Mouse (Mus musculus): Measurements from ENCODE around the gene Fam57b. TPM values are rescaled to one million over a fixed set of nuclear protein-coding genes. Genes with fewer than 3 reads are reported as not detected.

Fam57b gene
- total RNA-seq, 4 experiments from 2014 or later = 58.1 to 63.4 (median 59.6) TPM

DNA sequence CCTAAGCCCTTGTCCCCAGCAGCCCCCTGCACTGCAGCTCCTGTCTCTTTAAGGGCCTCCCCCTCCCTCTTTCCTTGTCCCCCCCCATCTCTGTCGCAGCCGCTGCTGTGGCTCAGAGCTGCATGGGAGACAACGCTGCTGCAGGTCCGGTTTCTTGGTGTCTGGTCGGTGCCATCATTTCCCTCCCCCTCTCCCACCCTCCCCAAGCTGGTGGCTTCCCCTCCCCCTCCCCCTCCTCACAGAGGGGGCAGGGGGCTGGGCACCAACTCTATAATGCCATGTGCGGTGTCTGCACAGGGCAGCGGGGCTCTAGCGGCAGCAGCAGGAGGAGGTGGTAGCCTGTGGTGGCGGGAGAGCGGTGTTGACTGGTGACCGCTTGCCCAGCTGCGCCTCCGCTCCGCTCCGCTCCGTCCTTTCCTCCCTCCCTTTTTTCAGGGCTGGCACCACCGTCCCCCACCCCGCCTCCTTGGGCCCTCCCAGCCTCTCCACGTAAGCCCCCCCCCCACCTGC, 25.8 kb downstream of the Fam57b start:
- no peak for DNase-seq (ENCODE audit: low spot score in 2 of 2)

DNA sequence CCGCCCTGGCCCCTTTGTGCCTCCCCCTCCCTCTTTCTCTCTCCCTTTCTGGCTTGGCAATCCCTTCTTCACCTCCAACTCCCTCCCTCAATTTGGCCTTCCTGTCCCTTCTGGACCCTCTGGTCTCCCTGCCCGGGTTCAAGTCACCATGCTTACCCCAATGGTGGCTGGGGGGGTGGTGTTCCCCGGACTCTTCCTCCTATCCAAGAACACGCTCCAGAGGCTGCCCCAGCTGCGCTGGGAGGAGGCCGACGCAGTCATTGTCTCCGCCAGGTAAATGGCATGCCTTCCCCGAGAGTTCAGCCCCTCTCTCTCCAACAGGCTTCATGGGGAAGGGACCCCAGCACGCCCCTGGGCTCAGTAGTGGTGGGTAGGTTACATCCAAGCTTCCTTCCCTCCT, 26.5 kb downstream of the Fam57b start:
- DNase-seq (ENCODE audit: low spot score in 2 of 2) = no peak

DNA sequence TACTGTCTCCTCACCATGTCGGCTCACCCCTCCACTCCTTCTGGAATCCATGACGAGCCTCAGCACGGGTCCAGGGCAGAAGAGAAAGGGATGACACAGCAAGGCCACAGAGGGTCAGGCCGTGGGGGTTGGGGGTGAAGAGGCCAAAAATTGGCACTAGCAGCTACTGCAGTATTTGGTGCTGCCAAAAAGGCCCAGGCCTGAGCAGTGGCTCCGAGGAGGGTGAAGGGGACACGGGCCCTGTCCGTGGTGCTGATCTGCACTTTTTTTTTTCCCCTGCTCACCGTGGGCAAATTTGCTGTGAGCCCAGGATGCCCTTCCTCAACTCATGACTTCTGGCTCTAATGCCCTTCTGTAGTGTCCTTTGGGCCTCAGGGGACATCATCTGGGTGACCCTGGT, 27.9 kb downstream of the Fam57b start:
- DNase-seq (ENCODE audit: low spot score in 2 of 2) = no peak

- no peak for DNase-seq (ENCODE audit: low spot score in 2 of 2)
Observed at GRCm38 (mm10) chr7:126825952-126826351, 28.5 kb downstream of the Fam57b start.

GRCm38 (mm10) chr7:126831539-126831938, 34.1 kb downstream of the Fam57b start, which contains the start of gene 4930451I11Rik:
TSS of gene 4930451I11Rik (minus strand) at chr7:126831639.
- DNase-seq (ENCODE audit: low spot score in 2 of 2) = no peak

DNA sequence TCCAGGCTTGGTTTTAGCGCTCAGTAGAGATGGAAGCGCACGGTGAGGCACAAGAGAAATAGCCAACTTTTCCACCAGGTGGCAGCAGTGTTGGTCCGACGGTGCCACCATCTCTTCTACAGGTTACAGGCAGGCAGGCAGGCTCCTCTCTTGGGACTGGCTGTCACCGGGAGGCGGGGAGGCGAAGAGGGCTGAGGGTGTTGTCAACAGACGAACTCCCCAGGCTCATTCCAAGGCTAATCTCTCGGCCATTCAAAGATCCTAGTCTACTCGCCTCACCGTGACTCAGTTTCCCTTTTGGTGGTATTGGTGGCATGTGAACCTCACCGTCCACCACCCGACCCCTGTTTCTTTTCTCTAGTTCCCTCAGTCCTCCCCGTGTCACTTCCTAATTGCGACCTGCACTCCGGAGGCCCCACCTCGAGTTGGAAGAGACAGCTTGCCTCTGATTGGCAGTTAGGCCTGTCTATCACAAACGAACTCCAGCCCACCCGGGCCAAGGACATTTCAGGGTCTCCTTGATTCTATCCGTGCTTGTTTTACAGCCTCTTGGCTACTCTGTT, 34.6 kb downstream of the Fam57b start:
- DNase-seq (ENCODE audit: low spot score in 2 of 2) = peak; percentile 61 to 64

DNA sequence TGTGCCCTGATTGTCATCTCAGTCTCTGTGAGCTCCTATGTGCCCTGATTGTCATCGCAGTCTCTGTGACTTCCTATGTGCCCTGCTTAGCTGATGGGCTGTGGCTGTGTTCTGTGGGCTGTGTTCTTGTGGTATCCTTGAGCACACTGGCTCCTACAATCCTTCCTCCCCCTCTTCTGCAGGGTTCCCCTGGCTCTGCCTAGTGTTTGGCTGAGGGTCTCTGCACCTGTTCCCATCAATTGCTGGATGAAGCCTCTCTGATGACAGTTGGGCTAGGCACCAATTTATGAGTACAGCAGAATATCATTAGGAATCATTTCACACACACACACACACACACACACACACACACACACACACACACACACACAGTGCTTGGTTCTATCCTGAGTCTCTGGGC, 35.8 kb downstream of the Fam57b start:
- DNase-seq (ENCODE audit: low spot score in 2 of 2) = no peak

DNA sequence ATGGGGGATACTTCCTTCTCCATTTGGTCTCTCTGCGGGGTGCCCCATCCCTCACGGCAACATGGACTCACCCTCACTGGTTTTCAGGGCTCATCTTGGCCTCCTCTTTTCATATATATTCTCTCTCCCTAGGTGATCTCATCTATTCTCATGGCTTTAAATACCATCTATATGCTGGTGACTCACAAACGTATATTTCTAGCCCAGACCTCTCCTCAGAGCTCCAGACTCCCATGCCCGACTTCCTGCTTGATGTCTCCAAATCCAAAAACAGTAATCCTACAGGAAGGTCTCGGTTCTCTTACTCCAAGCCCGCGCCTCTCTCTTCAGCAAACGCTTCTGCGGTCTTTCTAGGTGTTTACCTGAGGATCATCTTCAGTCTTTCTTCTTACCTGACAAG, 45.8 kb downstream of the Fam57b start:
- DNase-seq (ENCODE audit: low spot score in 2 of 2) = no peak

GRCm38 (mm10) chr7:126845516-126845915, 48.0 kb downstream of the Fam57b start:
- DNase-seq (ENCODE audit: low spot score in 2 of 2) = no peak

DNA sequence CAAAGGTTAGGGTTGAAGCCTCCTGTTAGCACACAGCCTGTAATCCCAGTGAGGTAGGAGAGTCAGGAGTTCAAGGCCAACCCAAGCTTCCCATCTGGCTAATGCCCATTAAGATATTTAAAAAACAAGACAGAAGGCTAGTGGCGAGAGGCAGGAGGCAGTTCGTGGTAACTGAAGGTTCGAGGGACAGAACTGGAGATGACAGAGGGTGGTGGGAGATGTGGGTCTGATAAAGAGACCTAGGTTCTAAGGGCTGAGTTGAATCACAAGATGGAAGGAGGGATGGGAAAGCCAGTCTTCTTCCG, 49.6 kb downstream of the Fam57b start, which contains the start of gene Doc2a:
TSS of gene Doc2a (plus strand) at position 301 of the 305 bp plus-strand sequence.
- DNase-seq (ENCODE audit: low spot score in 2 of 2) = no peak

DNA sequence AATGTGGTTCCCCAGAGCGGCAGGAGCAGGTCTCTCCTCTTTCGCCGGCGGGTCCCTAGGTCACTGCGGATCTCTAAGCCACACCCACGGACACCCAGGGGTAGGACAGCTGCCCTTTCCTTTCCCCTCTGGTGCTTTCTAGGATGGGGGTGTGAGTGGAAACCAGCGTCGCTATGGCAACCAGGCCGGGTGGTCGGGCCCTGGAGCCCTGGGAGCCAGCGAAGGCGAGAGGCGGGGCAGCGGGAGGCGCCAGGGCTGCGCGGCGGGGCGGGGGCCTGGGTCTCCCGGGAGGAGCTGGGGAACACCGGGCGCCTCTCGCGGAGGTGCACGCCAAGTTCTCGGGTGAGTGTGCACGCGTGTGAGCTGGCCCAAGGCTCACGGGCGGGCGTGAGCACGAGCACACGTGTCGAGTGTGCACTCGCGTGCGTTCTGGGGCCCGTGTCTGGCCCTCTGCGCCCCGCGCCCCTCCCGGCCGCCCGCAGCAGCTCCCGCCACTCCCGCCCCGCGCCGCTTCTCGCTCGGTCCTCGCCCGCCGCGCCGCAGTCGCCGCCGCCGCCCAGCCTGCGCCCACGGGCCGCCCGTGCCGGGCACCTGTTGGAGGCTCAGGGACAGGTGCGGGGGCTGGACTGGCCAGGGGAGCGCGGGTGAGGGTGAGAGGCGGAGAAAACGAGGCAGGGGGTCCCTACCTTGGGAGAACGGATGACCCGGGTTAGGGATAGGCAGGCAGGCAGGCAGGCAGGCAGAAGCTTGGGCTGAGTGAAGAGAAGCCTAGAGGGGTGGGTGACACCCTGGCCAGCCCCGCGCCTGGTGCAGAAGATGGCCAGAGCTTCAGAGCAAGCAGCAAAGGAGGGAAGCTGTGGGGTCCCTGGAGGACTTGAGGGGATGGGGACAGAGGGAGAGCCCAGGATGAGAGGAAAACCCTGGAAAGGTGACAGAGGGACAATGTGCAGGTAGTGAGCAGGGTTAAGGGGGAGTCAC, 50.2 kb downstream of the Fam57b start:
- DNase-seq (ENCODE audit: low spot score in 2 of 2) = no peak

DNA sequence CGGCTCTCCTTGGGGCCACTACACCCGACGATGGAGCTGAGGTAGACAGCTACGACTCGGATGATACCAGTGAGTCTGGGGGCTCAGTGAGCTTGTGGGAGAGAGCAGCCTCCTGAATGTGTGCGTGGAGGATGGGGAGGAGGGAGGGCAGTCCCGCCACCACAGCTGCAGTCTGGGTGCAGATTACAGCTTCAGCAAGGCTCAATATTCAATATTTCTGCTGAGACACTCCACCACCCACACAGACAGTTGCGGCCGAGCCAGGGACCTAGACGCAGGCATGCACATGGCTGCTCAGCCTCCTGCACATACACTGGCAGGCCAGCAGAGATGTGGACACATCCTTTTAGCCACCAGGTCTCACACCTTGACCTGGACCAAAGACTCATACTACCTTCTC, 51.3 kb downstream of the Fam57b start:
- peak in 1 of 2 experiments; percentile 63 for DNase-seq (ENCODE audit: low spot score in 2 of 2)

GRCm38 (mm10) chr7:126850161-126850560, 52.7 kb downstream of the Fam57b start:
- DNase-seq (ENCODE audit: low spot score in 2 of 2) = no peak

- no peak for DNase-seq (ENCODE audit: low spot score in 2 of 2)
Observed at GRCm38 (mm10) chr7:126851192-126851591, 53.7 kb downstream of the Fam57b start.

GRCm38 (mm10) chr7:126853454-126853853, 56.0 kb downstream of the Fam57b start:
- no peak for DNase-seq (ENCODE audit: low spot score in 2 of 2)

GRCm38 (mm10) chr7:126855641-126856040, 58.2 kb downstream of the Fam57b start:
- no peak for DNase-seq (ENCODE audit: low spot score in 2 of 2)

GRCm38 (mm10) chr7:126856741-126857420, 59.4 kb downstream of the Fam57b start:
- DNase-seq (ENCODE audit: low spot score in 2 of 2) = no peak

GRCm38 (mm10) chr7:126860987-126861386, 63.5 kb downstream of the Fam57b start:
- DNase-seq (ENCODE audit: low spot score in 2 of 2) = no peak

- peak; percentile 89 to 91 for DNase-seq (ENCODE audit: low spot score in 2 of 2)
Observed at GRCm38 (mm10) chr7:126861429-126862130, 64.1 kb downstream of the Fam57b start, which contains the start of gene Hirip3. TSS of gene Hirip3 (plus strand) at chr7:126861972.

- DNase-seq (ENCODE audit: low spot score in 2 of 2) = peak; percentile 91 to 97
Observed at GRCm38 (mm10) chr7:126862147-126862784, 64.8 kb downstream of the Fam57b start, which contains the start of gene Ino80e. TSS of gene Ino80e (minus strand) at chr7:126862377.

GRCm38 (mm10) chr7:126863791-126864190, 66.3 kb downstream of the Fam57b start:
- no peak for DNase-seq (ENCODE audit: low spot score in 2 of 2)

All from left cerebral cortex, adult 8-10 months (tissue).